Mouse (Mus musculus): ENCODE data around the gene Pmm1. TPM values are rescaled to one million over a fixed set of nuclear protein-coding genes. Genes with fewer than 3 reads are reported as not detected.

Pmm1 gene
- polyA plus RNA-seq, 1 experiment from 2014 or later, result 21.9 TPM

DNA sequence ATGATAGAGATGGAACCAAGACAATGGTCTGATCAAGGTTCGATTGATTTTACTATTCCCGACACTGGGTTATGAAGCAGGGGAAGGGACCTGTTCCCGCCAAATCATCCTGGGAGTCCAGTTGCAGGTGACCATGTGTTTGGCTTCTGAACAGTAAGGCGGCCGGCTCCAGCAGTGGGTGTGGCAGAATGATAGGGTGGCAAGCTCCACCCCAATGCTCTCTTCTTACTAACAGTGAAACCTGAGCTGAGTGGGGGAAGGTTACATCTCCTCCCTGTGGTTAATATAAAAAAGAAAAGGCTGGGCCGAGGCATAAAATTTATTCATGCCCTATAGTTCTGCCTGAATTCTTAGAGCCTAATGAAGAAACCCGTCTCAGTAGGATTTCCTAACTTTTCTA lies 8.4 kb upstream of the Pmm1 start:
- WGBS, result 70% methylated on average over 7 of the region's 7 CpGs

GRCm38 (mm10) chr15:81968447-81968846 lies 7.7 kb upstream of the Pmm1 start:
- Histone ChIP-seq H3K27ac (replicated peaks) (no peak overlapping the region), H3K36me3 (replicated peaks) (no peaks in the 10 kb centered on the region), H3K4me1 (0 out of 2 replicates have a peak, but pooled peaks cover 8% of the 10 kb centered on the region), H3K9me3 (peaks cover 11% of the 10 kb centered on the region), H3K4me3 (no peak overlapping the region), H3K27me3 (replicated peaks; ENCODE audit: low read depth, poor library complexity, severe bottlenecking) (no peaks in the 10 kb centered on the region)
- 62% methylated on average over 2 of the region's 2 CpGs for WGBS
- no peak for DNase-seq (ENCODE audit: low spot score)

More for the DNA sequence above, 8.4 kb upstream of the Pmm1 start:
- H3K27me3 ChIP-seq (replicated peaks; ENCODE audit: low read depth, poor library complexity, severe bottlenecking), result no peaks in the 10 kb centered on the region
- no peak for DNase-seq (ENCODE audit: low spot score)
- peaks cover 11% of the 10 kb centered on the region for H3K9me3 ChIP-seq
- H3K4me1 ChIP-seq, result 0 out of 2 replicates have a peak, but pooled peaks cover 8% of the 10 kb centered on the region
- H3K27ac ChIP-seq (replicated peaks), result no peak overlapping the region
- H3K36me3 ChIP-seq (replicated peaks), result no peaks in the 10 kb centered on the region
- no peak overlapping the region for H3K4me3 ChIP-seq

DNA sequence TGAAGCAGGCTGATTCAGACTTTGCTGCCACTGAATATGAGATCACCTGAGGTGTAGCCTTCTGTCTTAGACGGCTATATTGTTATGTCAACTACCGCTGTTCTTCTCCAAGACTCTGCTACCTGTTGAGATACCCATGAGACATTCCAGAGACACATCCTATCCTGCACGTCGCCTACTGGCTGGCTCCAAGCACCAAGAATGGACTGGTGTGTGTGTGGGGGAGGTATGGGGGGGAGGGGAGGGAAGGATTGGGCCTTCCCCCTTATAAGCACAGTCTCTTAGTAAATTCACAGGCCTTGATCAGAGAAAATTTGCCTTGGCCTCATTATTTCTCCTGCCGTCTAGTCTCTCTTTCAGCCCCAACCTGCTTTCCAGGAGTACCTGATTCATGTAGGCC lies 7.1 kb upstream of the Pmm1 start:
- Histone ChIP-seq H3K27me3 (replicated peaks; ENCODE audit: low read depth, poor library complexity, severe bottlenecking) (no peaks in the 10 kb centered on the region), H3K9me3 (peaks cover 7% of the 10 kb centered on the region), H3K27ac (replicated peaks) (no peak overlapping the region), H3K4me3 (no peak overlapping the region), H3K4me1 (0 out of 2 replicates have a peak, but pooled peaks cover 8% of the 10 kb centered on the region), H3K36me3 (replicated peaks) (no peaks in the 10 kb centered on the region)
- no peak for DNase-seq (ENCODE audit: low spot score)
- 91% methylated on average over 5 of the region's 5 CpGs for WGBS

GRCm38 (mm10) chr15:81966062-81966829 lies 5.5 kb upstream of the Pmm1 start:
- Histone ChIP-seq H3K4me1 (peaks cover 8% of the 10 kb centered on the region; the same call in 1 of the 2 replicates), H3K27ac (replicated peaks) (no peak overlapping the region), H3K4me3 (no peak overlapping the region), H3K36me3 (replicated peaks) (no peaks in the 10 kb centered on the region), H3K9me3 (no peaks in the 10 kb centered on the region), H3K27me3 (replicated peaks; ENCODE audit: low read depth, poor library complexity, severe bottlenecking) (no peaks in the 10 kb centered on the region)
- no peak for DNase-seq (ENCODE audit: low spot score)
- 81% methylated on average over 14 of the region's 14 CpGs for WGBS

DNA sequence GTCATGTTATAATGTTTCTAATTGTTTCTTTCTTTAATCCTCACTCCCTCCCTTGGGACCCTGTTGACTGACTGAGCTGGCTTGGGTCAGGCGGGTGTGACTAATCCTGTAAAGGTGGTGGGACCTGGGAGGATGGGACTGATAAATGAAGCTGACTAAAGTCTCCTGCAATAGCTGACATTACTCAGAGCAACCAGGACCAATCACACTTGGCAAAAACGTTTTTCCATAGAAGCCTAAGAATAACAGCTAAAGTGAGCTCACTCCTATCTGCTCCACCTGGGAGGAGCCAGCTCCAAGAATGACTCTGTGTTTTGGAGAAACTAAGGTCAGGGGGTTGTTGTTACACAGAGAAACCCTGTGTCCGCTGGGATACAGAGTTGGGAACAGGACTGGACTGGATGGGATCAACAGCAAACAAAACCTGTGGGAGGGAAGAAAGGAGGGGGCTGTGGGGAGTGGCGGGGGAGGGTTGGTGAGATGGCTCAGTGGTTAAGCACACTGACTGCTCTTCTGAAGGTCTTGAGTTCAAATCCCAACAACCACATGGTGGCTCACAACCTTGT lies 4.3 kb upstream of the Pmm1 start:
- no peak for DNase-seq (ENCODE audit: low spot score)
- H3K4me3 ChIP-seq, result no peak overlapping the region
- H3K4me1 ChIP-seq, result peaks cover 18% of the 10 kb centered on the region
- H3K27me3 ChIP-seq (replicated peaks; ENCODE audit: low read depth, poor library complexity, severe bottlenecking), result no peaks in the 10 kb centered on the region
- WGBS, result 55% methylated on average over 4 of the region's 4 CpGs
- no peaks in the 10 kb centered on the region for H3K9me3 ChIP-seq
- H3K27ac ChIP-seq (replicated peaks), result no peak overlapping the region
- no peaks in the 10 kb centered on the region for H3K36me3 ChIP-seq (replicated peaks)

DNA sequence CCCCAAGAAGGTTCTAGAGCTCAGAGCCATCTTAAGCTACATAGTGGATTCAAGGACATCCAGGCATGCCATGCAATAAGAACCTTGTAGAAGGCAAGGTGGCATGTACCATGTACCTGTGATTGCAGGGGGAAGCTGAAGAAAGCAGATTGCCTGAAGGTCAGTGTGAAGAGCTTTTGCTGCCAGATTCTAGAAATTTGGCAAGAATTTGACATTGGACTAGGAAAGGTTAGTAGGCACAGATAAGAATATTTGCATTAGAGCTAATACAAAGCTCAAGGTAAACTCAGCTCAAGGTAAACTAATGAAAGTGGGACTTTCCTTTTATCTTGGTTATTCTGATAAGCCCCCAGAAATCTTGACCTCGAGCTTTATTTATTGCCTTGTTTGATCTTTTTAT lies 3.5 kb upstream of the Pmm1 start:
- DNase-seq (ENCODE audit: low spot score), result no peak
- 75% methylated on average over 1 of the region's 1 CpGs for WGBS

GRCm38 (mm10) chr15:81961078-81961451 lies 335 bp upstream of the Pmm1 start:
- 4% methylated on average over 8 of the region's 8 CpGs for WGBS
- H3K4me3 ChIP-seq, result peak overlapping the region; percentile 81
- no peaks in the 10 kb centered on the region for H3K27me3 ChIP-seq (replicated peaks; ENCODE audit: low read depth, poor library complexity, severe bottlenecking)
- no peaks in the 10 kb centered on the region for H3K9me3 ChIP-seq
- DNase-seq (ENCODE audit: low spot score), result no peak
- H3K36me3 ChIP-seq (replicated peaks), result peaks cover under 1% of the 10 kb centered on the region; the same call in 1 of the 2 replicates
- H3K4me1 ChIP-seq, result peaks cover 20% of the 10 kb centered on the region
- peak overlapping the region; percentile 81 for H3K27ac ChIP-seq (replicated peaks)

More for the DNA sequence above, 3.5 kb upstream of the Pmm1 start:
- no peak overlapping the region for H3K4me3 ChIP-seq
- H3K9me3 ChIP-seq, result no peaks in the 10 kb centered on the region
- no peaks in the 10 kb centered on the region for H3K27me3 ChIP-seq (replicated peaks; ENCODE audit: low read depth, poor library complexity, severe bottlenecking)
- no peak overlapping the region for H3K27ac ChIP-seq (replicated peaks)
- H3K36me3 ChIP-seq (replicated peaks), result no peaks in the 10 kb centered on the region
- H3K4me1 ChIP-seq, result peaks cover 22% of the 10 kb centered on the region

- Histone ChIP-seq H3K4me1 (peaks cover 14% of the 10 kb centered on the region), H3K9me3 (no peaks in the 10 kb centered on the region), H3K36me3 (replicated peaks) (peaks cover 19% of the 10 kb centered on the region; the same call in 1 of the 2 replicates), H3K27ac (replicated peaks) (no peak overlapping the region), H3K27me3 (replicated peaks; ENCODE audit: low read depth, poor library complexity, severe bottlenecking) (no peaks in the 10 kb centered on the region), H3K4me3 (no peak overlapping the region)
- DNase-seq (ENCODE audit: low spot score), result no peak
- WGBS, result 93% methylated on average over 3 of the region's 3 CpGs
Observed at GRCm38 (mm10) chr15:81958906-81959305, 1.8 kb downstream of the Pmm1 start.

DNA sequence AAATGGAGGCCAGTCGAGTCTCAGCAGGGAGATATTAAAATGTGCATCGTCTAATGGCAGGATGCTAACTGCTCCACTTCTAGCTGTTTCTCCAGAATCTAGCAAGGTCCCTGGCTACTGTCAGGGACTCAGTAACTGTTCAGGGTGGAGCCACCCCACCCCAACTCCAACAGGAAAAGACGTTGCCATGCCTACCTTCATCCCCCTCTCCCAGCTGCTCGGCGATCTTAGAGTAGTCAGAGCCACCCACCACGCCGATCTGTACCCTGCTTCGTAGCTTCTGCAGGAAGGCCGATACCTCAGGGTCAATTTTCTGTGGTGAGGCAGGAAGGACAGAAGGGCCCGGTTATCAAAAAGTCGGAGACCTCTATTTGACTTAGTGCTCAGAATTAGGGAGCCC lies 3.1 kb downstream of the Pmm1 start:
- 89% methylated on average over 11 of the region's 11 CpGs for WGBS
- Histone ChIP-seq H3K27ac (replicated peaks) (no peak overlapping the region), H3K4me3 (no peak overlapping the region), H3K27me3 (replicated peaks; ENCODE audit: low read depth, poor library complexity, severe bottlenecking) (no peaks in the 10 kb centered on the region), H3K9me3 (no peaks in the 10 kb centered on the region), H3K36me3 (replicated peaks) (peaks cover 19% of the 10 kb centered on the region; the same call in 1 of the 2 replicates), H3K4me1 (peaks cover 14% of the 10 kb centered on the region)
- no peak for DNase-seq (ENCODE audit: low spot score)

GRCm38 (mm10) chr15:81956457-81956856 lies 4.3 kb downstream of the Pmm1 start:
- no peak overlapping the region for H3K27ac ChIP-seq (replicated peaks)
- DNase-seq (ENCODE audit: low spot score), result peak; percentile 65
- no peaks in the 10 kb centered on the region for H3K27me3 ChIP-seq (replicated peaks; ENCODE audit: low read depth, poor library complexity, severe bottlenecking)

GRCm38 (mm10) chr15:81955414-81955813 lies 5.3 kb downstream of the Pmm1 start:
- Histone ChIP-seq H3K27ac (replicated peaks) (no peak overlapping the region), H3K36me3 (replicated peaks) (peaks cover 27% of the 10 kb centered on the region; the same call in 1 of the 2 replicates), H3K4me1 (peaks cover 8% of the 10 kb centered on the region), H3K4me3 (no peak overlapping the region), H3K9me3 (no peaks in the 10 kb centered on the region), H3K27me3 (replicated peaks; ENCODE audit: low read depth, poor library complexity, severe bottlenecking) (no peaks in the 10 kb centered on the region)
- 91% methylated on average over 15 of the region's 15 CpGs for WGBS
- DNase-seq (ENCODE audit: low spot score), result no peak

More at GRCm38 (mm10) chr15:81956457-81956856, 4.3 kb downstream of the Pmm1 start:
- H3K4me1 ChIP-seq, result peaks cover 14% of the 10 kb centered on the region
- H3K9me3 ChIP-seq, result no peaks in the 10 kb centered on the region
- peaks cover 21% of the 10 kb centered on the region; the same call in 1 of the 2 replicates for H3K36me3 ChIP-seq (replicated peaks)
- 56% methylated on average over 8 of the region's 8 CpGs for WGBS
- H3K4me3 ChIP-seq, result no peak overlapping the region

GRCm38 (mm10) chr15:81954716-81955115 lies 6.0 kb downstream of the Pmm1 start:
- peaks cover 27% of the 10 kb centered on the region; the same call in 1 of the 2 replicates for H3K36me3 ChIP-seq (replicated peaks)

GRCm38 (mm10) chr15:81954151-81954583 lies 6.6 kb downstream of the Pmm1 start:
- 96% methylated on average over 9 of the region's 9 CpGs for WGBS
- peaks cover 27% of the 10 kb centered on the region; the same call in 1 of the 2 replicates for H3K36me3 ChIP-seq (replicated peaks)
- H3K4me3 ChIP-seq, result no peak overlapping the region
- no peak overlapping the region for H3K27ac ChIP-seq (replicated peaks)
- no peaks in the 10 kb centered on the region for H3K27me3 ChIP-seq (replicated peaks; ENCODE audit: low read depth, poor library complexity, severe bottlenecking)
- H3K9me3 ChIP-seq, result no peaks in the 10 kb centered on the region
- DNase-seq (ENCODE audit: low spot score), result no peak
- 0 out of 2 replicates have a peak, but pooled peaks cover 6% of the 10 kb centered on the region for H3K4me1 ChIP-seq

More at GRCm38 (mm10) chr15:81954716-81955115, 6.0 kb downstream of the Pmm1 start:
- H3K9me3 ChIP-seq, result no peaks in the 10 kb centered on the region
- H3K27me3 ChIP-seq (replicated peaks; ENCODE audit: low read depth, poor library complexity, severe bottlenecking), result no peaks in the 10 kb centered on the region
- no peak overlapping the region for H3K27ac ChIP-seq (replicated peaks)
- WGBS, result 92% methylated on average over 6 of the region's 6 CpGs
- no peak for DNase-seq (ENCODE audit: low spot score)
- peaks cover 5% of the 10 kb centered on the region for H3K4me1 ChIP-seq
- H3K4me3 ChIP-seq, result no peak overlapping the region

All from embryonic facial prominence, embryonic 10.5 days (tissue).